Comparison of ENCODE assay signal across 8 mouse cellular contexts in the genomic region with DNA sequence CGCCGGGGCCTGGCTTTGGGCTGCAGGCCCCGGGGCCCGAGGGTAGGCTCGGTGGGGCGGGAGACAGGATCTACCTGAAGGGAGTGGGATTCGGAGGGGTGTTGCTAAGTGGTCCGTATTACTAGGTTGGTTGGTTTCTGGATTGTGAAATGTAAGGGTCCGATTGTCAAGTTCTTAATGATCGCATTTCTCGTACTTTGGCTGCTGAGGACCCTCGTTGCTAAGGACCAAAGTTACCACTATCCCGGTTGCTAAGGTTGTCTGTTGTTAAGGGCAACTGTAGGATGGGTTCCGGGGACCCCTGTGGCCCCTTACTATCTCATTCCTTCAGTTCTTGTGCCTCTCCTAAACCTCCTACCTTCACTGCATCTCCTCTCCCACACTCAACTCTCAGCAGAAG. TPM values are rescaled to one million over a fixed set of nuclear protein-coding genes. Genes with fewer than 3 reads are reported as not detected.
DNase-seq lines count a peak whose midpoint lies in the region; ATAC-seq lines count a peak whose summit lies in the region.

No protein-coding gene starts in this region.

- intact Hi-C loops in gastrocnemius, postnatal 36 days (cut with DNase I) = no loop called here

- 5% methylated on average over 14 of the region's 14 CpGs for WGBS in lung, embryonic 15.5 days
- WGBS in embryonic facial prominence, embryonic 12.5 days = 3% methylated on average over 14 of the region's 14 CpGs
- WGBS in intestine, embryonic 15.5 days = 4% methylated on average over 14 of the region's 14 CpGs
- 6% methylated on average over 14 of the region's 14 CpGs for WGBS in neural tube, embryonic 13.5 days

- no peak overlapping the region for H3K27ac ChIP-seq in lung, embryonic 15.5 days
- no peak overlapping the region for H3K27ac ChIP-seq in embryonic facial prominence, embryonic 12.5 days
- no peak overlapping the region for H3K27ac ChIP-seq in intestine, embryonic 15.5 days
- H3K27ac ChIP-seq in neural tube, embryonic 13.5 days (replicated peaks) = no peak overlapping the region

- H3K9me3 ChIP-seq in lung, embryonic 15.5 days = no peaks in the 10 kb centered on the region
- H3K9me3 ChIP-seq in embryonic facial prominence, embryonic 12.5 days = no peaks in the 10 kb centered on the region
- no peaks in the 10 kb centered on the region for H3K9me3 ChIP-seq in intestine, embryonic 15.5 days
- no peaks in the 10 kb centered on the region for H3K9me3 ChIP-seq in neural tube, embryonic 13.5 days

- H3K27me3 ChIP-seq in lung, embryonic 15.5 days = no peaks in the 10 kb centered on the region
- no peaks in the 10 kb centered on the region for H3K27me3 ChIP-seq in embryonic facial prominence, embryonic 12.5 days
- H3K27me3 ChIP-seq in intestine, embryonic 15.5 days (replicated peaks) = no peaks in the 10 kb centered on the region
- no peaks in the 10 kb centered on the region for H3K27me3 ChIP-seq in neural tube, embryonic 13.5 days

- no peak for ATAC-seq in lung, embryonic 15.5 days (ENCODE audit: borderline replicate concordance, extremely low read depth, low FRiP score, low TSS enrichment)
- ATAC-seq in embryonic facial prominence, embryonic 12.5 days (ENCODE audit: insufficient number of reproducible peaks, insufficient read depth, low FRiP score, low TSS enrichment) = no peak; the same call in 1 of the 2 replicates
- peak; percentile 7; the same call in 1 of the 2 replicates for ATAC-seq in intestine, embryonic 15.5 days
- ATAC-seq in neural tube, embryonic 13.5 days (ENCODE audit: low read depth) = peak; percentile 38

- H3K36me3 ChIP-seq in lung, embryonic 15.5 days = peaks cover 4% of the 10 kb centered on the region; the same call in 1 of the 2 replicates
- H3K36me3 ChIP-seq in embryonic facial prominence, embryonic 12.5 days = peaks cover 6% of the 10 kb centered on the region; the same call in 1 of the 2 replicates
- H3K36me3 ChIP-seq in intestine, embryonic 15.5 days = 0 out of 2 replicates have a peak, but pooled peaks cover 2% of the 10 kb centered on the region
- H3K36me3 ChIP-seq in neural tube, embryonic 13.5 days = peaks cover 16% of the 10 kb centered on the region

- H3K9ac ChIP-seq in lung, embryonic 15.5 days = peak overlapping the region; percentile 49
- H3K9ac ChIP-seq in embryonic facial prominence, embryonic 12.5 days = peak overlapping the region; percentile 74
- peak overlapping the region; percentile 64 for H3K9ac ChIP-seq in intestine, embryonic 15.5 days
- peak overlapping the region; percentile 89 for H3K9ac ChIP-seq in neural tube, embryonic 13.5 days

- peak overlapping the region; percentile 70 for H3K4me3 ChIP-seq in lung, embryonic 15.5 days
- peak overlapping the region; percentile 63 for H3K4me3 ChIP-seq in embryonic facial prominence, embryonic 12.5 days
- peak overlapping the region; percentile 66 for H3K4me3 ChIP-seq in intestine, embryonic 15.5 days (replicated peaks)
- H3K4me3 ChIP-seq in neural tube, embryonic 13.5 days = peak overlapping the region; percentile 73

- H3K4me2 ChIP-seq in lung, embryonic 15.5 days = peak overlapping the region; percentile 59
- H3K4me2 ChIP-seq in embryonic facial prominence, embryonic 12.5 days (replicated peaks) = peak overlapping the region; percentile 64
- H3K4me2 ChIP-seq in intestine, embryonic 15.5 days (replicated peaks) = peak overlapping the region; percentile 62
- H3K4me2 ChIP-seq in neural tube, embryonic 13.5 days = peak overlapping the region; percentile 74

- no peak for DNase-seq in lung, postnatal 4 days
- no peak for DNase-seq in urinary bladder, adult 18-20 months (ENCODE audit: low spot score in 2 of 2)
- DNase-seq in gastrocnemius, postnatal 36 days = no peak
- no peak for DNase-seq in right cerebral cortex, postnatal 4 days

- H3K4me1 ChIP-seq in lung, embryonic 15.5 days = peaks cover 16% of the 10 kb centered on the region
- H3K4me1 ChIP-seq in embryonic facial prominence, embryonic 12.5 days = peaks cover 12% of the 10 kb centered on the region
- H3K4me1 ChIP-seq in intestine, embryonic 15.5 days (replicated peaks) = peaks cover 17% of the 10 kb centered on the region
- H3K4me1 ChIP-seq in neural tube, embryonic 13.5 days (replicated peaks) = peaks cover 41% of the 10 kb centered on the region

RNA-seq across cellular contexts. Expression of gene Sirt2, which starts 0.4 kb away (rescaled TPM):
- polyA plus RNA-seq in lung, embryonic 15.5 days (2015; fragmentation: Nextera tagmentation; extraction: Ambion mirVana) = 59.5 and 65.2 TPM in 2 replicates
- 76.1 and 76.7 TPM in 2 replicates for polyA plus RNA-seq in embryonic facial prominence, embryonic 12.5 days (2016; fragmentation: Nextera tagmentation; extraction: Ambion mirVana)
- 54.9 and 60.3 TPM in 2 replicates for polyA plus RNA-seq in intestine, embryonic 15.5 days (2015; fragmentation: Nextera tagmentation; extraction: Ambion mirVana)
- 101 and 104 TPM in 2 replicates for polyA plus RNA-seq in neural tube, embryonic 13.5 days (2015; fragmentation: Nextera tagmentation; extraction: Ambion mirVana)
- total RNA-seq in gastrocnemius, postnatal 36 days (2021) = 10 to 100 TPM; 85.5 to 86.4 TPM

RNA-seq across cellular contexts. Expression of gene Nfkbib, which starts 0.4 kb away (rescaled TPM):
- 36.9 and 38.7 TPM in 2 replicates for polyA plus RNA-seq in lung, embryonic 15.5 days (2015; fragmentation: Nextera tagmentation; extraction: Ambion mirVana)
- 38.9 and 42.0 TPM in 2 replicates for polyA plus RNA-seq in embryonic facial prominence, embryonic 12.5 days (2016; fragmentation: Nextera tagmentation; extraction: Ambion mirVana)
- polyA plus RNA-seq in intestine, embryonic 15.5 days (2015; fragmentation: Nextera tagmentation; extraction: Ambion mirVana) = 40.2 and 43.7 TPM in 2 replicates
- polyA plus RNA-seq in neural tube, embryonic 13.5 days (2015; fragmentation: Nextera tagmentation; extraction: Ambion mirVana) = 63.4 and 67.7 TPM in 2 replicates
- total RNA-seq in gastrocnemius, postnatal 36 days (2021) = 10 to 100 TPM; 20.5 to 30.2 TPM

RNA-seq across cellular contexts. Expression of gene Ccer2, which starts 10.9 kb away (rescaled TPM):
- polyA plus RNA-seq in lung, embryonic 15.5 days (2015; fragmentation: Nextera tagmentation; extraction: Ambion mirVana) = not detected in 2 replicates
- polyA plus RNA-seq in embryonic facial prominence, embryonic 12.5 days (2016; fragmentation: Nextera tagmentation; extraction: Ambion mirVana) = 5.0 and 6.5 TPM in 2 replicates
- polyA plus RNA-seq in intestine, embryonic 15.5 days (2015; fragmentation: Nextera tagmentation; extraction: Ambion mirVana) = not detected in 2 replicates
- polyA plus RNA-seq in neural tube, embryonic 13.5 days (2015; fragmentation: Nextera tagmentation; extraction: Ambion mirVana) = 7.3 and 8.7 TPM in 2 replicates
- total RNA-seq in gastrocnemius, postnatal 36 days (2021) = not detected

RNA-seq across cellular contexts. Expression of gene Rinl, which starts 21.9 kb away (rescaled TPM):
- 7.1 and 8.8 TPM in 2 replicates for polyA plus RNA-seq in lung, embryonic 15.5 days (2015; fragmentation: Nextera tagmentation; extraction: Ambion mirVana)
- 2.2 and 2.8 TPM in 2 replicates for polyA plus RNA-seq in embryonic facial prominence, embryonic 12.5 days (2016; fragmentation: Nextera tagmentation; extraction: Ambion mirVana)
- 4.5 and 5.6 TPM in 2 replicates for polyA plus RNA-seq in intestine, embryonic 15.5 days (2015; fragmentation: Nextera tagmentation; extraction: Ambion mirVana)
- polyA plus RNA-seq in neural tube, embryonic 13.5 days (2015; fragmentation: Nextera tagmentation; extraction: Ambion mirVana) = 1.7 and 2.6 TPM in 2 replicates
- 1 to 10 TPM; 1.1 TPM for total RNA-seq in gastrocnemius, postnatal 36 days (2021)

RNA-seq across cellular contexts. Expression of gene Sars2, which starts 25.1 kb away (rescaled TPM):
- polyA plus RNA-seq in lung, embryonic 15.5 days (2015; fragmentation: Nextera tagmentation; extraction: Ambion mirVana) = 27.2 and 27.7 TPM in 2 replicates
- 29.8 and 32.0 TPM in 2 replicates for polyA plus RNA-seq in embryonic facial prominence, embryonic 12.5 days (2016; fragmentation: Nextera tagmentation; extraction: Ambion mirVana)
- polyA plus RNA-seq in intestine, embryonic 15.5 days (2015; fragmentation: Nextera tagmentation; extraction: Ambion mirVana) = 22.6 and 25.1 TPM in 2 replicates
- 23.0 and 24.6 TPM in 2 replicates for polyA plus RNA-seq in neural tube, embryonic 13.5 days (2015; fragmentation: Nextera tagmentation; extraction: Ambion mirVana)
- total RNA-seq in gastrocnemius, postnatal 36 days (2021) = 10 to 100 TPM; 14.6 to 16.0 TPM

Comparison
In these comparisons a context has a peak if more than half of its experiments do, and no peak if none do; other contexts are left out.
1. ATAC-seq: peak in intestine, embryonic 15.5 days (single experiment) and neural tube, embryonic 13.5 days (single experiment); none in lung, embryonic 15.5 days (single experiment) and embryonic facial prominence, embryonic 12.5 days (single experiment).
2. Peak in every context shown above with its lines, with median percentiles within 50 percentile points of each other: H3K4me2 ChIP-seq, H3K4me3 ChIP-seq and H3K9ac ChIP-seq.